Comparison of ENCODE assay signal across 7 mouse cellular contexts in genomic region chr3:63570607-63571353, GRCm38 (mm10).
DNase-seq lines count a peak whose midpoint lies in the region; ATAC-seq lines count a peak whose summit lies in the region.

No protein-coding gene starts in this region.

- H3K9me3 ChIP-seq in intestine, embryonic 16.5 days (ENCODE audit: control insufficient read depth, low read length): no peaks in the 10 kb centered on the region
- no peaks in the 10 kb centered on the region for H3K9me3 ChIP-seq in midbrain, embryonic 12.5 days

- 38% methylated on average over 7 of the region's 7 CpGs for WGBS in intestine, embryonic 16.5 days
- WGBS in midbrain, embryonic 12.5 days: 59% methylated on average over 7 of the region's 7 CpGs

- no peak overlapping the region for H3K4me2 ChIP-seq in intestine, embryonic 16.5 days (ENCODE audit: low read depth, low read length)
- no peak overlapping the region for H3K4me2 ChIP-seq in midbrain, embryonic 12.5 days (replicated peaks)

- H3K4me3 ChIP-seq in intestine, embryonic 16.5 days (ENCODE audit: low read length): no peak overlapping the region
- no peak overlapping the region for H3K4me3 ChIP-seq in midbrain, embryonic 12.5 days

- intact Hi-C loops in left cerebral cortex, postnatal 14 days (cut with DNase I): loop anchor here (5.0 kb wide), 1 partner anchor 297 kb away; no protein-coding TSS in a partner anchor

- H3K36me3 ChIP-seq in intestine, embryonic 16.5 days (ENCODE audit: control insufficient read depth, insufficient read depth, low read length): no peaks in the 10 kb centered on the region
- no peaks in the 10 kb centered on the region for H3K36me3 ChIP-seq in midbrain, embryonic 12.5 days
- no peaks in the 10 kb centered on the region for H3K36me3 ChIP-seq in splenic B cell, adult 2 months (ENCODE audit: control insufficient read depth, insufficient read depth, low read length, poor library complexity, severe bottlenecking)

- H3K27ac ChIP-seq in intestine, embryonic 16.5 days (ENCODE audit: low read length): no peak overlapping the region
- H3K27ac ChIP-seq in midbrain, embryonic 12.5 days (replicated peaks): no peak overlapping the region

- no peaks in the 10 kb centered on the region for H3K27me3 ChIP-seq in intestine, embryonic 16.5 days (replicated peaks; ENCODE audit: control insufficient read depth, insufficient read depth, low read length)
- H3K27me3 ChIP-seq in midbrain, embryonic 12.5 days: no peaks in the 10 kb centered on the region
- no peaks in the 10 kb centered on the region for H3K27me3 ChIP-seq in splenic B cell, adult 2 months (ENCODE audit: control insufficient read depth, insufficient read depth, low read length, poor library complexity, severe bottlenecking)

- ATAC-seq in intestine, embryonic 16.5 days: peak; percentile 68
- ATAC-seq in midbrain, embryonic 12.5 days (ENCODE audit: low FRiP score, low read depth): peak; percentile 58

- no peaks in the 10 kb centered on the region for H3K4me1 ChIP-seq in intestine, embryonic 16.5 days (ENCODE audit: control insufficient read depth, insufficient read depth, low read length)
- no peaks in the 10 kb centered on the region for H3K4me1 ChIP-seq in midbrain, embryonic 12.5 days

- peak; percentile 20 for DNase-seq in WW6 (ENCODE audit: low read depth, low spot score)
- peak; percentile 55 to 63 for DNase-seq in cerebellum, adult 18-20 months
- peak; percentile 60 to 93 for DNase-seq in frontal cortex, adult 2 months (ENCODE audit: extremely low spot score in 1 of 2, low spot score in 1 of 2)
- DNase-seq in left cerebral cortex, postnatal 14 days (ENCODE audit: low spot score in 2 of 2): peak; percentile 88 to 90
- peak; percentile 17 for DNase-seq in splenic B cell, adult 2 months (ENCODE audit: low read depth, low spot score)

- no peak overlapping the region for H3K9ac ChIP-seq in intestine, embryonic 16.5 days (ENCODE audit: low read depth, low read length)
- no peak overlapping the region for H3K9ac ChIP-seq in midbrain, embryonic 12.5 days (replicated peaks)

Comparison
In these comparisons a context has a peak if more than half of its experiments do, and no peak if none do; other contexts are left out.
1. DNase-seq: peak in every context shown above with its lines; median percentile 89 in left cerebral cortex, postnatal 14 days; 76 in frontal cortex, adult 2 months; 59 in cerebellum, adult 18-20 months; 20 in WW6; 17 in splenic B cell, adult 2 months.